Mouse (Mus musculus) adrenal gland, postnatal 36 days (tissue): ENCODE measurements around the gene Clpp. TPM values are rescaled to one million over a fixed set of nuclear protein-coding genes. Genes with fewer than 3 reads are reported as not detected.

ENCODE experiments used
- DNase-seq, 2 experiments: peaks; one replicate each; pipeline ENCODE4 v3.0.0; 2021; ENCODE audit warnings: mixed read lengths in 1 of 2
- total RNA-seq, 2 experiments: library from RNA; stranded (reverse); gene quantifications; 2 replicates each; pipeline ENCODE4 v1.2.3; 2021

Gene Clpp
- total RNA-seq, 2 experiments from 2014 or later = 110 to 114 TPM

DNA sequence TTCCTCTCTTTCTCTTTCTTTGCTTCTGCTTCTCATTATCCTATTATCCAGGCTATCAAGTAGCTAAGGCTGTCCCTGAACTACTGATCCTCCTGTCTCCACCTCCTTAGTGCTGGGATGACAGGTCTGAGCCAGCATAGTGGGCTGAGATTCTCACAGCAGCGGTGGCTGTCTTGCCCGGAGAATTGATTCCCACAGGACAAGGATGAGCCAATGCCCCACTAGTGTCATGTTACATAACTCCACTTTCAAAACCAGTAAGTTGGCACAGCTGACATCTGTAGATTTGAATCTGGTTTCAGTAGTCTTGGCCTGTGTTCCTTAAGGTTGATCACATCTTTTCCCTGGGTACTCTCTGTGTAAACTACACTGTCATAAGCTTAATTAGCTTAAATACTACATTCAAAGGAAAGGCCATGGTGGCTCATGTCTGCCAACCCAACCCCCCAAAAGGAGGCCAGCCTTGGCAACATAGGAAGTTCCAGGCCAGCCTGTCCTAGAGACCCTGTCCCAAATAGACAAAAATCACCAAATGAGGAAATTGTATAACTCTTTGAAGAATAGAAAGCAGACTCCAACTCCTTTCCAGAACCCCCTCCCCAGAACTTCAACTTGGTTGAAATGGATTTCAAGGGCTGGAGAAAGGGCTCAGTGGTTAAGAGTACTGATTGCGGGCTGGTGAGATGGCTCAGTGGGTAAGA, 3.9 kb upstream of the Clpp start:
- no peak for DNase-seq

DNA sequence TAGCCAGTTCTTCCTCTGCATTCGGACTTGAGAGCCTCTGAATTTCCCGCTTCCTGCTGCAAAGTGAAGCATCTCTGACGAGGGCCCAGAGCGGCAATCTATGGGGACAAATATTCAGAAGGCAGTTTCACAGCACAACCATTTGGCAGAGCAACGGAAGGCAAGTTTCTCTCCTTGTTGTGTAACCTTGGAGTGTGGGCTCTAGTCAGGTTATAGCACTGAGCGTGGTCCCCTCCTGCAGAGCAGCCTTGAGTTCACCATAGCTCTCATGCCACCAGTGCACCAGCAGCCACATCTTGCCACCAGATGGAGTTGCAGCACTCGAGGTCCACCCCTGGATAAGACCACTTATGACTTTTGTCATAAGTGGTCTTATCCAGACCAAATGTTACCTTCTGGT, 1.7 kb upstream of the Clpp start:
- DNase-seq = no peak

DNA sequence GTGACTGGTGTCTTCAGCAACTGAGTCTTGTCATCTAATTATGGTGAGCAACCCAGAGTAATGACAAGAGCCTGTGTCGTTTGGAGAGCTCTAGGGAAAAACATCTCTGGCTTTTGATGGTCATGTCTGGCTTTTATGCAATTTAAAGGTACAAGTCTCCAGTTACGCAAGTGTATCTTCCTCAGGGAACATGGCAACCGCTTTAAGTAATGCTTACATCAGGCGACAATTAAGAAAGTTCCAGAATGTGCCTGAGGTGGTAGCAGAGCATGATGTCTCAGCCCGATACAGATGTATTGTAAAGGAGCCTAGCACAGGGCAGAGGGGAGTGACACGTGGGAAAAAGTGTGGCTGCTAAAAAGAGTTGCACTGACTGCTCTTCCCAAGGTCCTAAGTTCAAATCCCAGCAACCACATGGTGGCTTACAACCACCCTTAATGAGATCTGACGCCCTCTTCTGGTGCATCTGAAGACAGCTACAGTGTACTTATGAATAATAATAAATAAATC, 1.1 kb upstream of the Clpp start:
- no peak for DNase-seq

DNA sequence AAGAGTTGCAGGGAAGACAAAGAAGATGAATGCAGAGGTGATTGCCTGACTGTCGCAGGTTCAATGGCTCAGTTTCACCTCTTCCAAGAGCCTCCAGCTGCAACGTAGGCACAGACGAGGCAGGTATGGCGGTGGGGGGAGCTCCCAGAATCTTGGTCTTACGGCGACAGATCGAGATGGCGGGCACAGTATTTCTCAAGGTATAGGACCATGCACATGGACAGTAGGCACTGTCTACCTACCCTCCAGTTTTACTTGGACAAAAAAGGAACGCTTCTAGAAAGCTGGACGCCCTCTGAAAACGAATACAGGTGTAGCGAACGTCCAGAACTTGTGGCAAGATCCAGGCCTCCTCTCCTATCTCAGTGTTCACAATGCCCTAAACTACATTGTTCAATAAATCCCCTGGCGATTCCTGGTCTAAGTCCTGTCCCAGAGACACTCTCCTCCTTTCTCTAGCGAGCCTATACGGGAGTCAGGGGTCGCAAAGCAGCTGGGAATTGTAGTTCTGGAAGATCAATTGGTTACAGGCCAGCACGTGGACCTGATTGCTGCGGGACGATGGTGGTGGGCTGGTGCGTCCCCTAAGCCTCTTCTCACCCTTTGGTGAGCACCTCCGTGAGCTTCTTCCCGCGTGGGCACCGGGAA, 514 bp upstream of the Clpp start:
- peak; percentile 77 to 81 for DNase-seq

DNA sequence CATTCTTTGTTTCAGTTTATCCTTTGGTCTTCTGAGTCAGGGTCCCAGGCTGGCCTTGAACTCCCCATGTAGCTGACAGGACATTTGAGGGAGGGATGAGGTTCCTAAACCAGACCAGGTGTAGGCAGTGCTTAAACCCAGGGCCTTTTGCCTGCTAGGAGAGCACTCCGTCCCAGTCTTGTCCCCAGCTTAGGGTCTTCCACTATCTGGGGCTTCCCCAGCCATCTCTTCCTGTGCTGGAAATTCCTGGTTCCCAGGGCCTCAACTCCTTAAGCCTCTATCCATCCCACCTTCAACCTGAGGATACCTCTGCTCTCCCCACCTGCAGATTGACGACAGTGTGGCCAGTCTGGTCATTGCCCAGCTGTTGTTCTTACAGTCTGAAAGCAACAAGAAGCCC, 861 bp downstream of the Clpp start:
- no peak for DNase-seq

DNA sequence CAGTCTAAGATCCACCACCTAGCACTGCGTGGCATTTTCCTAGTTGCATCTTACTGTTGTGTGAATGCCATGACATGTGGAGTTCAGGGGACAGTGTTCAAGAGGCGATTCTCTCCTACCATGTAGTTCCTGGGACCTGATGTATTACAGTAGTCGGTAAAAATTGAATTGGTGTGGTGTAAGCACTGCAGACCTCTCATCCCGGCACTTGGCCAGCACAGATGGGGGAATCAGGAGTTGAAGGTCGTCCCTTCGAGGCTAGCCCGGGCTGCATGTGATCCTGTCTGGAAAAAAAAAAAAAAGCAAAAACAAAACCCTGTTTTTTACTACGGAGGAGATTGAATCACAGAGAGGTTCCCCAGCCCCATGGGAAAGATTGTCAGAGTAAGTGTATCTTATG, 4.9 kb downstream of the Clpp start:
- peak; percentile 63 to 64 for DNase-seq

DNA sequence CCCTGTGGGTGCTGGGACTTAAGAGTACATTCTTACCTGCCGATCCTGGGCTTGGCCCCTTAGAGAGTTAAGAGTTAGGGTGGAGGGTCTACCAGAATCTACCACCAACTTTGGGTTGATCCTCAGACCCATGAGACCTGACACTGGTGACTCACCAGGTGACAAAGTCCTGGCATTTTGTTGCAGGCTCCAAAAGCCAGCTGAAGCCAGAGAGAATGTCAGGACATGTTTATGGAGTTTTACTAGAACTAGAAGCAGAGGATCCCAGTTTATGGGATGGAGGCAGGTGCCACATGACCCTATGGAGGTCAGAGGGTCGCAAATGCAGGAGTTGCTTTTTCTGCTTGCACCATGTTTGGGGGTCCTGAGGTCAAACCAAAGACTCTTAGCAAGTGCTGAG, 6.4 kb downstream of the Clpp start:
- peak in 1 of 2 experiments; percentile 48 for DNase-seq

DNA sequence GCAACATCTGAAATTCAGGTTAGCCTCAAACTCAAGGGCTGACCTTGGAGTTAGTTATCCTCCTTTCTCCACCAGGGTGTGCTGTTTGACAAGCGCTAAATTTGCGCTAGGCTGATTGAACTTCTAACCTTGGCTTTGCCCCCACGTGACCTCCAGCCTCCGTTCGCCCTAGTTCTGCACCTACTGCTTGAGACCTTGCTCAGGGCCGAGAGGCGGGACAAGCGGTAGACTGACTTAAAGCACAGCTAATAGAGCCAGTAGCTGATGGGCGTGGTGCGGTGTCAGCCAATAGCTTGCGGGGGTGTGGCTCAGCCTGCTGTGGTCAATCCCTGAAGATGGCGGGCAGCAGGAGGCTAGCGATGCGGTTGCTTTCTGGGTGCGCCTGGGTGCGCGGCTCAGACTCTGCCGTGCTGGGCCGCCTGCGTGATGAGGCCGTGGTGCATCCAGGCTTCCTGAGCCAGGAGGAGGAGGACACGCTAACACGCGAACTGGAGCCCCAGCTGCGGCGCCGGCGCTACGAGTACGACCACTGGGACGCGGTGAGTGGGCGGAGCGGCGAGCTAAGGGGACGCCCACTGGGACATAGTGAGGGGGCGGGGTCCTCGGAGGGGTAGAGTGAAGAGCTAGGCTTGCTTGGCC, 7.0 kb downstream of the Clpp start, which contains the start of gene Alkbh7:
Gene Alkbh7 (plus strand): TSS at position 311 of the 639 bp plus-strand sequence.
- DNase-seq = peak; percentile 97 to 98

DNA sequence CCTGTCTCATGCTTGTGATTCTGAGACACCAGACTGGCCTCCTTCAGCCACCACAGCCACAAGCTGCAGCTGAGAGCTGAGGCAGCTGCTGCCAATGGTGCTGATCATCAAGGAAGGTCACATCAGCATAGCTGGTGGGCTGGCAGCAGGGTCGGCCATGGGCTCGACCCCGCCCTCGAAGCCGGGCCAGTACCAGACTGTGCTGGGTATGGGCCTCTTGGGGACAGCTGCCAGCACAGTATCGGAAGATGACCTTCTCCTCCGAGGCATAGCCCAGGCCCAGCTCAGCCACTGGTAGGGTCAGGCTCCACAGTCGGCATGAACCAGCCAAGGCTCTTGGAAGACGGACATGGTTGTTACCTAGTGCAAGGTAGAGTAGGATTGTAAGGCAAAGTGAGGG, 9.3 kb downstream of the Clpp start:
- peak; percentile 63 to 66 for DNase-seq

DNA sequence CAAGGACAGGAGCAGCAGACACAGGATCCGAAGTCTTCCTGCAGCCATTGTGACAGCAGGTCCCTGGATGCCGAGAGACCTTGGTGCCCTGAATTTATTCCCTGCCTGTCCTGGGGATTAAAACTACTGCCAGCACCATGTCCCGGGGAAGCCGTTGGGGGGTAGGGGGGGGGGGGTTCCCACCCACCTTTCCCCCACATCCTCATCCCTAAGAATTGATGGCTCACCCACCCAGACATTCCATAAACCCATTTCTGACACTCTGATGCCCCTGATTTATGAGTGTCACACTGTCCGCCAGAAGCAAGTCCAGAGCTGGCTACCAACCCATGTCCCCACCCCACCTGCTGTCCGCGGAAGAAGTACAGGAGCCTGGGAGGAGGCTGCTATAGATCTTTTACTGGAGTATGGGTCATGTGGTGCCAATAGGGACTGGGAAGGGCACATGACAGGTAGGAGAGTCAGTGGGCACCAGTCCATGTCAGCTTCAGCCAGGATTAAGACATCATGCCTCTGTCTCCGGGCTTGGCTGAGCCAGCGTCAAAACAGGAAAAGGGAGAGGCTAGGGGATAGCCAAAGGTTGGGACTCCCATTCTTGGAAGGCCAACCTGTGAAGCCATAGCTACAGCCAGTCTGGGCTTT, 10.0 kb downstream of the Clpp start, which contains the start of gene Pspn:
Gene Pspn (minus strand): TSS at position 51 of the 642 bp plus-strand sequence.
- peak; percentile 30 to 42 for DNase-seq

DNA sequence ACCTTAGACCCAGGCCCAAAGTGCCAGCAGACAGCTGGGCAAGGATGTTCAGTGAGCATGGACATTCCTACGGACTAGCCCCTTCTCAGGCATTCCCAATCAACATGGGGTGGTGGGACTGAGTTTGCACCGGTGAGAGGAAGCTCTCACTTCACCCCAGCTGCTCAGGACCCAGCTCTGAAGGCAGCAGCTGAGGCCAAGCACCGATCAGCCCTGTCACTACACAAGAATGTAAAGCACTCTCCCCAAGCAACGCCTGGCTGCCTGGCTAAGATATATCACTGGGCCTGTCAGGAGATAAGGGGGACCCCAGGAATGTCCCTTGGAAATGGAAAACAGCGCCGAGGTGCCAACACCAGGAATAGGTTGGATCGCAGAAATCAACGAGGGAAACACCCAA, 11.1 kb downstream of the Clpp start:
- DNase-seq = peak in 1 of 2 experiments; percentile 29

DNA sequence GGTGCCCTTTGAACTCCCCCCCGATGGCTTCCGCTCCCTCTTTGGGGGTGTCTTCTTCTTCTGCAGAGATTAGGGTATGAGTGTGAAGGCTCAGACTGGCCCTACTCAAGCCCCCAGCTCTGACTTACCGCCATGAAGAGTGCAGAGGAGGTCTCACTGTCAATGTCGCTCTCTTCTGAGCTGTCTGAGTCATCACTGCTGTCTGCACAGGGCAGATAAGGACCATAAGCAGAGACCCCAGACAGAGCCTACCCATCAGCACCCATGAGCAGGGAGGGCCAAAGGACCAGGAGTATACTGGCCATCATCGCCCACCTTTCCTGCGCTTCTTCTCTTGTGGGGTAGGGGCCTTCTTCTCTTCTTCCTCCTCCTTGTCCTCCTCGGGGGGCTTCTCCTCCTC, 13.9 kb downstream of the Clpp start:
- DNase-seq = no peak

DNA sequence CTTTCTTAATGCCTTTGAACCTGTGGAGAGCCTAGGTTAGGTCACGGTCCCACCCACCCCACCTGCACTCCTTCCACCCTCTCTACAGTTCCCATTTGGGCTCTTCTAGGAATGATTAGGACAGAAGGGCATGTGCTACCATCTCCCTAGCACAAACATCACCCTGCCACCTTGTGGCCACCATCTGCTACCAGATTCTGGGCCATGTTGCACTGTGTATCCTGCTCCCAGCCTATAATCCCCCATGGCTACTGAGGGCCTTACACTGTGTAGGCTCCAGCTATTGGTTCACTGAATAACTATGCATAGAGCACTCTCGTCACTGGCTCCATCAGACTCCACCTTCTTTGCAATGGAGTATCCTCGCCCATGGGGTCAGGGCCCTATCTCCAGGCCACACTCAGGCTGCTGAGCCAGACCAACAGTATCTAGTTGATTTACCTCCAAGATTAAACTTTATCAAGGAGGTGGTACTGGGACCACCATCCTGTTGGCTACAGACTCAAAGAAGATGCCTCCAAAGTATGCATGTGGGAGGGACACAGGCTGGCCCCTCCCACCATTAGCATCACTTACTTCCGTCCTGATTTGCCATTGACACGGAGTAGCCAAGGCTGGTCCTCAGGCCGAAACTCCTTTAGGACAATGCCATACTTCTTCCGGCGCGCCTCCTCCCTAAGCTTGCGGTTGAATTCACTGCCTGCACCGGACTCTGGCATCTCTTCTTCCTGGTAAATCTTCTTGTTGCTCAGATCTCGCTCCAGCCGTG, 17.2 kb downstream of the Clpp start:
- DNase-seq = no peak

DNA sequence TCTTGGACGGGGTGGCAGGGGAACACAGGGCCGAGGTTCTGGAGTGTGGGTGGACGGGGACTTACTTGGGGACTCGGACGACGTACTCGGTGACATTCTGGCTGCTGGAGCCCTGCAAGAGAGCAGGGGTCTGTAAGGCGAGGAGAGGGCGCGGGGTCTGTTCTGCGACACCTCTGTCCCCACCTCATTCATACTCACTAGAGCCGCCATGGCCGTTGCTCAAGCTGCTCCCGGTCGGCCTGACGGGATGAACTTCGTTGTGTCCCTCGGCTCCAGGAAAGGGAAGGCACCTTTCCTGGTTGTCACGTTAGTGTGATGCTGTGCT, 20.8 kb downstream of the Clpp start:
- DNase-seq = no peak

DNA sequence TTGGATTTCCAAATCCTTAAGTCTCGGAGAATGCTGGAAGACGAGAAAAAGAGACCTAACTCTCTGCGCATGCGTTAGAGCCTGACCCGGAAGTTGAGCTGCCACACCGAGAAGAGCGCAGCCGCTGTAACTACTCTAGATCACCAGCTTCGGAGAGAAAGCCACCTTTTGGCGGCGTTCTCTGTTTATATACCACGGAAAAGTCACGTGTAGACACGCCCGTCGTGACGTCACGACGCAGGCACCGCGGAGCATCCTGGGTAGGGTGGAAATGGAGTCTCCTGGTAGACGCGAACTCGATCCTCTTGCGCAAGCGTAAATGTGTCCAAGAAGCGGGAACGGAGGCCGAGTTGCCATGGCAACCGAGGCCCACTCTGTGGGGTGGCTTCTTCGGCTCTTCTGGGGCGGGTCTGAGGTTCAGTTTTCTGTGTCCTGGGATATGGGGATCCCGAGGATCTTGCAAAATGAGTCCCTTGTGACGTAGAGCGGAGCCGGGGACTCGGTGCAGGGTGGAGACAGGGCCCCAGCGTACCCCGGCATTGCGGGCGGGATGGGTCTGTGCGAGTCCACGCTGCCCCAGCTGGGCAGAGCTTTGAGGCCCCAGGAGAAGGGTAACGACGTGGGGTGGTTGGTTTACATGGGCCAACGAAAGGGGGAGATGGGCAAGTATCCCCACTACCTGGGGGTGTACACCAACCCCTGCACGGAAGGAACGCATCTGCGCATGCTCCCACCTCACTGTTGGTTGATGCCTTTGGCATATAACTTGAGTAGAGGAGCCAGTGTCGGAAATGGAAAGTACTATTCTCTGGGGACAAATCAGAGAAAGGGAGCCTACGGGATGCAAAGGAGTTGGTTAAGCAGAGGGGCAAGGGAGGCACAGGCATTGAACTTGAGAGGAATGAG, 21.4 kb downstream of the Clpp start, which contains the start of the genes Gtf2f1 and Gm17949:
Gene Gtf2f1 (minus strand): TSS at position 53 of the 906 bp plus-strand sequence.
Gene Gm17949 (plus strand): TSS at position 234 of the 906 bp plus-strand sequence.
- DNase-seq = peak; percentile 90 to 91

DNA sequence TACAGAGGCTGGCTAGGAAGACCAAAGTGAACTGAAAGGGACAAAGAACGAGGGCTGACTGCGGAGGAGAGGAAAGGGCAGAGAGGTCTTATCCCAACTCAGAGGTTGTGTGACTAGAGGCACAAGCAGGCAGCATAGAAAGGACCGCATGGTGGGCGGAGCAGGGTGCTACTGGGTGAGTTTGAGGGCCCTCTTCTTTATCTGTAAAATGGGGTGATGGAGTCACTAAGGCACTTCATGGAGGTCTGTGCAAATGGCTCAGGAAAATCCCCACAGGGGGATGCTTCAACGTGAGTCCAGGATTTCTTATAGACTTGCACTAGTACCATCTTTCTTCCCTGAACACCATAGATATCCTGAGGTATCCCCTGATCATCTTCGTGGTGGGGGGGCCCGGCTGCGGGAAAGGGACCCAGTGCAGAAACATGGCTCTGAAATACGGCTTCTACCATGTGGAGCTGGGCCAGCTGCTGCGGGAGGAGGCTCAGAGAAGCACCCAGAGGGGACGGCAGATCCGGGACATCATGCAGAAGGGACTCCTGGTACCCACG, 22.2 kb downstream of the Clpp start:
- no peak for DNase-seq

DNA sequence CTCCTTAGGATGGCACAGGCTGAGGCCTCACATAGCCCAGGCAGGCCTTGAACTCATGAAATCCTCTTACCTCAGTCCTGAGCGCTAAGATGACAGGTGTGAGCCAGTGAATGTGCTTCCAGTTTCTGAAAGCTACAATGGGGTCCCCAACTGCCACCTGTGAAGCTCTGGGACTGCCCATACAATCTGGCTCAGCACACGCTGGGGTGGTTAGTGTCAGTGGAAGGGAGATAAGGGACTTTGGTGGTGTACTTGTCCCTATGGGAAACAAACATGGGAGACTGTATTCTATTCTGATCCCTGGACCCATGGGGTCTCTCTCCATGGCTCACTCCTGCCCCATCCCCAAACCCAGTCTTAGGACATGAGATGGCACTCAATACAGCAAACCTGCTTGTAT, 29.6 kb downstream of the Clpp start:
- no peak for DNase-seq

DNA sequence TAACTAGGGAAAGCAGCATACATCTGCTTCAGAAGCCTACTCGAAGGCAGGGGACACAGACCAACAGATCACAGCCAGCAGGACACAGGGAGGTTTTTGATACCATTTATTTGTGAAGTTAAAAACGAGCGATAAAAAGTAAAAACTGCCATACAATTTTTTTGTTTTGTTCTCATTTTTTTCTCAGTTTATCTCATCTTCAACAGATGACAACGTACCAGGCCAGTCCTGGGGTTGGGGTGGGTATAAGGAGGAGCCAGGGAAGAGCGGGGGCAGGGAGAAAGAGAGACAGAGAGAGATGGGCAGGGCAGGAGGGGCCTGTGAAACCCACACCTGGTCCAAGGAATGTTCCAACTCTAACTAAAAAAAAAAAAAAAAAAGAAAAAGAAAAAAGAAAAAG, 30.9 kb downstream of the Clpp start:
- DNase-seq = no peak

DNA sequence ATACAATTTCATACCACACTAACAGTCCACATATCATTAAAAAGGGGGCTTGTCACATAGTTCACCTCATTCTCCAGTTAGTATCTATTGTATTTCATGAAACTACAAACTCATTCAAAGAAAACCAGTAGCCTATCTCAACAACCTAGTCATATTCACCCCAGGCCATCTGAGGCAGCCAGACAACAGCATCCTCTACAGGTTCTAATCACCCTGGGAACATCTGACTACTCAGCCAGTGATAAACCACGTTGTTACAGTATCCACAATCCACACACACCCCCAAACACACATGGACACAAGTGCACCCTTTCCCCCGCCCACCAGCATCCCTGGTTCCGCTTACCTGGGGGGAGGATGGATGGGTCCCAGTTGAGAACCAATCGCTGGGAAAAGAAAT, 37.4 kb downstream of the Clpp start:
- no peak for DNase-seq

DNA sequence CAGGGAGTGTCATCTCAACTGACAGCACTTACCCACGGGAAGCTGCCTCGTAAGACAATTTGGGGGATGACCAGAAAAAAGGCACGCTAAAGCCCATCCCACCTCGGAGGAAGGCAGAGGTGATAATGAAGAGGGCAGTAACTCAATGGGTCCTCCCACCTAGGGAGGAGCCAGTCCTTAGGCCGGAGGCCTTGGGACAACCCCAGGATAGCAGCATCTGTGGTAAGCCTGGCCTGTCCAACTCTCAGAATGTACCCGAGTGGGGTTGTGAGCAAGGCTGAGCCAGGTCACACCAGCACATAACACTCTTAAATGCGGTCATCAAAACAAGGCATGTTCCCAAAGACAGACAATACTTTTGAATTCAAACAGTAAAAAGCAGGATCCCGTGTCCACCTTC, 39.6 kb downstream of the Clpp start:
- DNase-seq = peak; percentile 49 to 58
